Comparison of ENCODE assay signal across 17 mouse cellular contexts in genomic region chr4:41257752-41258151, GRCm38 (mm10). TPM values are rescaled to one million over a fixed set of nuclear protein-coding genes. Genes with fewer than 3 reads are reported as not detected.
DNase-seq lines count a peak whose midpoint lies in the region; ATAC-seq and TF ChIP-seq lines count a peak whose summit lies in the region.
"Had no signal": no experiment of that assay in that cellular context is flagged by ENCODE, and none has a peak within 500 bp of the region (broad histone marks: within the 10 kb centered on the region; RNA-seq: fewer than 3 reads in every experiment).

No protein-coding gene starts in this region.

- DNase-seq in heart, adult 2 months = peak in 1 of 2 experiments; percentile 23
- no peak for DNase-seq in heart, postnatal 36 days
- peak; percentile 23 for DNase-seq in limb, embryonic 14.5 days (ENCODE audit: low spot score)
- no peak for DNase-seq in limb, embryonic 10.5 days (ENCODE audit: low spot score)
- peak; percentile 58 for DNase-seq in gastrocnemius, postnatal 25 days
- DNase-seq in testis, postnatal 10 days (ENCODE audit: low spot score) = peak; percentile 56
- no peak for DNase-seq in liver, embryonic 11.5 days (ENCODE audit: low spot score)
- DNase-seq: adrenal gland, postnatal 14 days; B cell, adult 2 months; cerebellum, postnatal 10 days; midbrain, embryonic 14.5 days; retina, postnatal 1 day; thymus, postnatal 4 days had no signal

- no peaks in the 10 kb centered on the region for H3K27me3 ChIP-seq in heart, adult 2 months (ENCODE audit: control insufficient read depth, insufficient read depth, low read length)
- no peaks in the 10 kb centered on the region for H3K27me3 ChIP-seq in limb, embryonic 14.5 days (ENCODE audit: control insufficient read depth, insufficient read depth, low read length)
- H3K27me3 ChIP-seq in limb, embryonic 10.5 days (ENCODE audit: low read depth, poor library complexity, severe bottlenecking) = no peaks in the 10 kb centered on the region
- H3K27me3 ChIP-seq in liver, embryonic 11.5 days (replicated peaks; ENCODE audit: control insufficient read depth, insufficient read depth, low read length) = no peaks in the 10 kb centered on the region
- H3K27me3 ChIP-seq in forebrain, embryonic 13.5 days = no peaks in the 10 kb centered on the region
- H3K27me3 ChIP-seq: forebrain, embryonic 12.5 days; hindbrain, embryonic 12.5 days had no signal

- peaks cover 2% of the 10 kb centered on the region; the same call in 1 of the 2 replicates for H3K79me2 ChIP-seq in heart, adult 2 months (replicated peaks; ENCODE audit: control insufficient read depth, insufficient read depth, low read length)

- no peaks in the 10 kb centered on the region for H3K9me3 ChIP-seq in limb, embryonic 14.5 days (ENCODE audit: control insufficient read depth, low read length)
- H3K9me3 ChIP-seq in limb, embryonic 10.5 days (replicated peaks) = no peaks in the 10 kb centered on the region
- no peaks in the 10 kb centered on the region for H3K9me3 ChIP-seq in liver, embryonic 11.5 days (ENCODE audit: control insufficient read depth, low read length)
- H3K9me3 ChIP-seq in forebrain, embryonic 13.5 days (replicated peaks) = no peaks in the 10 kb centered on the region
- H3K9me3 ChIP-seq: forebrain, embryonic 12.5 days; hindbrain, embryonic 12.5 days had no signal

- TF ChIP-seq CTCF in heart, adult 2 months (IDR thresholded peaks at IDR 0.05) = no peak

- TF ChIP-seq EP300 in heart, adult 2 months (IDR thresholded peaks at IDR 0.05; ENCODE audit: insufficient read depth, low read depth, low read length) = no peak

- H3K4me3 ChIP-seq in heart, adult 2 months = no peak overlapping the region
- no peak overlapping the region for H3K4me3 ChIP-seq in limb, embryonic 14.5 days (replicated peaks; ENCODE audit: low read length)
- H3K4me3 ChIP-seq in limb, embryonic 10.5 days = no peak overlapping the region
- no peak overlapping the region for H3K4me3 ChIP-seq in liver, embryonic 11.5 days (ENCODE audit: low read depth, low read length)
- H3K4me3 ChIP-seq in forebrain, embryonic 13.5 days = no peak overlapping the region
- H3K4me3 ChIP-seq: forebrain, embryonic 12.5 days; hindbrain, embryonic 12.5 days had no signal

- H3K27ac ChIP-seq in heart, adult 2 months = peak overlapping the region; percentile 89; the same call in 1 of the 2 replicates
- H3K27ac ChIP-seq in limb, embryonic 14.5 days (replicated peaks; ENCODE audit: low read depth, low read length) = no peak overlapping the region
- no peak overlapping the region for H3K27ac ChIP-seq in limb, embryonic 10.5 days
- no peak overlapping the region for H3K27ac ChIP-seq in liver, embryonic 11.5 days (ENCODE audit: low read depth, low read length)
- H3K27ac ChIP-seq in forebrain, embryonic 13.5 days = no peak overlapping the region
- H3K27ac ChIP-seq: forebrain, embryonic 12.5 days; hindbrain, embryonic 12.5 days had no signal

- intact Hi-C loops in heart, adult 2 months (cut with DNase I) = no loop called here
- intact Hi-C loops in heart, postnatal 36 days (cut with DNase I) = no loop called here

- WGBS in heart, adult 2 months = 57% methylated on average over 1 of the region's 1 CpGs
- 88% methylated on average over 1 of the region's 1 CpGs for WGBS in limb, embryonic 14.5 days
- WGBS in limb, embryonic 10.5 days = 100% methylated on average over 1 of the region's 1 CpGs
- 71% methylated on average over 1 of the region's 1 CpGs for WGBS in liver, embryonic 11.5 days
- 89% methylated on average over 1 of the region's 1 CpGs for WGBS in forebrain, embryonic 13.5 days

- peak; percentile 73 for ATAC-seq in limb, embryonic 14.5 days (ENCODE audit: low FRiP score, low read depth)
- ATAC-seq in liver, embryonic 11.5 days (replicated peaks; ENCODE audit: low FRiP score) = no peak
- ATAC-seq in forebrain, embryonic 13.5 days = no peak
- ATAC-seq: intestine, embryonic 16.5 days had no signal

- no peak for TF ChIP-seq POLR2A in heart, adult 2 months (IDR thresholded peaks at IDR 0.05; ENCODE audit: insufficient read depth, low read depth, low read length)
- TF ChIP-seq POLR2A in limb, embryonic 14.5 days (IDR thresholded peaks at IDR 0.05; ENCODE audit: borderline replicate concordance, extremely low read depth, insufficient read depth, insufficient read length) = no peak

- peaks cover 3% of the 10 kb centered on the region for H3K4me1 ChIP-seq in heart, adult 2 months (ENCODE audit: control insufficient read depth, insufficient read depth, low read length)
- no peaks in the 10 kb centered on the region for H3K4me1 ChIP-seq in limb, embryonic 14.5 days (ENCODE audit: control insufficient read depth, insufficient read depth, low read length)
- H3K4me1 ChIP-seq in limb, embryonic 10.5 days = 0 out of 2 replicates have a peak, but pooled peaks cover 4% of the 10 kb centered on the region
- H3K4me1 ChIP-seq in liver, embryonic 11.5 days (replicated peaks; ENCODE audit: control insufficient read depth, insufficient read depth, low read length) = no peaks in the 10 kb centered on the region
- no peaks in the 10 kb centered on the region for H3K4me1 ChIP-seq in forebrain, embryonic 13.5 days
- H3K4me1 ChIP-seq: forebrain, embryonic 12.5 days; hindbrain, embryonic 12.5 days had no signal

- peaks cover 9% of the 10 kb centered on the region for H3K36me3 ChIP-seq in heart, adult 2 months (ENCODE audit: control insufficient read depth, insufficient read depth, low read length)
- H3K36me3 ChIP-seq in limb, embryonic 14.5 days (ENCODE audit: control insufficient read depth, insufficient read depth, low read length) = peaks cover 10% of the 10 kb centered on the region
- peaks cover 52% of the 10 kb centered on the region for H3K36me3 ChIP-seq in limb, embryonic 10.5 days
- H3K36me3 ChIP-seq in liver, embryonic 11.5 days (ENCODE audit: control insufficient read depth, insufficient read depth, low read length) = peaks cover 4% of the 10 kb centered on the region; the same call in 1 of the 2 replicates
- H3K36me3 ChIP-seq in forebrain, embryonic 13.5 days (ENCODE audit: poor library complexity, severe bottlenecking) = peaks cover 15% of the 10 kb centered on the region; the same call in 1 of the 2 replicates

- H3K4me2 ChIP-seq in limb, embryonic 14.5 days (replicated peaks; ENCODE audit: low read depth, low read length, severe bottlenecking) = no peak overlapping the region
- no peak overlapping the region for H3K4me2 ChIP-seq in liver, embryonic 11.5 days
- H3K4me2 ChIP-seq in forebrain, embryonic 13.5 days = no peak overlapping the region
- H3K4me2 ChIP-seq: forebrain, embryonic 12.5 days; hindbrain, embryonic 12.5 days had no signal

- no peak overlapping the region for H3K9ac ChIP-seq in heart, adult 2 months (ENCODE audit: low read depth, low read length)
- no peak overlapping the region for H3K9ac ChIP-seq in limb, embryonic 14.5 days (ENCODE audit: low read depth, low read length, severe bottlenecking)
- H3K9ac ChIP-seq in liver, embryonic 11.5 days (ENCODE audit: low read depth, low read length) = no peak overlapping the region
- H3K9ac ChIP-seq in forebrain, embryonic 13.5 days = no peak overlapping the region
- H3K9ac ChIP-seq: forebrain, embryonic 12.5 days; hindbrain, embryonic 12.5 days had no signal

RNA-seq across cellular contexts. Expression of gene Ubap2, which starts 17.2 kb away (rescaled TPM):
- 10 to 100 TPM; 50.3 to 57.4 TPM for total RNA-seq in heart, adult 2 months (2021)
- polyA plus RNA-seq in heart, adult 2 months (2012; rRNA removed) = 34.0 and 44.5 TPM in 2 replicates
- 10 to 100 TPM; 59.4 to 61.1 TPM for total RNA-seq in heart, postnatal 36 days (2021)
- polyA plus RNA-seq in limb, embryonic 14.5 days (2012; rRNA removed) = 71.3 and 99.1 TPM in 2 replicates
- 57.5 and 61.2 TPM in 2 replicates for polyA plus RNA-seq in limb, embryonic 14.5 days (2014; fragmentation: Nextera tagmentation; extraction: Ambion mirVana)
- 95.6 and 106 TPM in 2 replicates for polyA plus RNA-seq in limb, embryonic 10.5 days (2016; fragmentation: Nextera tagmentation; extraction: Ambion mirVana)
- total RNA-seq in gastrocnemius, postnatal 25 days (2021) = 10 to 100 TPM; 70.4 to 92.0 TPM
- polyA plus RNA-seq in liver, embryonic 11.5 days (2014; fragmentation: Nextera tagmentation; extraction: Ambion mirVana) = 82.8 and 85.6 TPM in 2 replicates
- 56.6 and 59.0 TPM in 2 replicates for polyA plus RNA-seq in forebrain, embryonic 13.5 days (2015; fragmentation: Nextera tagmentation; extraction: Ambion mirVana)

RNA-seq across cellular contexts. Expression of gene Dcaf12, which starts 56.9 kb away (rescaled TPM):
- 10 to 100 TPM; 31.5 to 57.9 TPM for total RNA-seq in heart, adult 2 months (2021)
- 26.5 and 32.4 TPM in 2 replicates for polyA plus RNA-seq in heart, adult 2 months (2012; rRNA removed)
- 10 to 100 TPM; 37.9 to 43.4 TPM for total RNA-seq in heart, postnatal 36 days (2021)
- 35.4 and 41.0 TPM in 2 replicates for polyA plus RNA-seq in limb, embryonic 14.5 days (2012; rRNA removed)
- 42.4 and 43.4 TPM in 2 replicates for polyA plus RNA-seq in limb, embryonic 14.5 days (2014; fragmentation: Nextera tagmentation; extraction: Ambion mirVana)
- polyA plus RNA-seq in limb, embryonic 10.5 days (2016; fragmentation: Nextera tagmentation; extraction: Ambion mirVana) = 55.0 and 59.5 TPM in 2 replicates
- total RNA-seq in gastrocnemius, postnatal 25 days (2021) = 10 to 100 TPM; 25.9 to 26.6 TPM
- polyA plus RNA-seq in liver, embryonic 11.5 days (2014; fragmentation: Nextera tagmentation; extraction: Ambion mirVana) = 50.8 and 53.4 TPM in 2 replicates
- 75.1 and 79.3 TPM in 2 replicates for polyA plus RNA-seq in forebrain, embryonic 13.5 days (2015; fragmentation: Nextera tagmentation; extraction: Ambion mirVana)

Comparison
In these comparisons a context has a peak if more than half of its experiments do, and no peak if none do; other contexts are left out.
1. DNase-seq: peak in limb, embryonic 14.5 days (single experiment), gastrocnemius, postnatal 25 days (single experiment) and testis, postnatal 10 days (single experiment); none in heart, postnatal 36 days (0 of 2), limb, embryonic 10.5 days (single experiment) and liver, embryonic 11.5 days (single experiment).